Mouse (Mus musculus) kidney, postnatal 4 days (tissue): ENCODE measurements around the gene Tbc1d16.

Experiments used
- DNase-seq, 2 experiments: peaks; one replicate each; pipeline ENCODE4 v3.0.0; 2021; ENCODE audit warnings: mixed read lengths in 2 of 2

The Tbc1d16 gene

GRCm38 (mm10) chr11:119236354-119236753 is 8.1 kb upstream of the Tbc1d16 start:
- DNase-seq: no peak

- DNase-seq: peak; percentile 80 to 82
These were observed 7.3 kb upstream of the Tbc1d16 start for GRCm38 (mm10) chr11:119235596-119235995.

- DNase-seq: no peak
These were observed 6.5 kb upstream of the Tbc1d16 start for GRCm38 (mm10) chr11:119234770-119235169.

GRCm38 (mm10) chr11:119228846-119229626 is 737 bp upstream of the Tbc1d16 start:
- DNase-seq: peak; percentile 81 to 87

GRCm38 (mm10) chr11:119227591-119227990 is 708 bp downstream of the Tbc1d16 start:
- no peak for DNase-seq

- DNase-seq: no peak
These were observed 2.7 kb downstream of the Tbc1d16 start for GRCm38 (mm10) chr11:119225634-119226033.

GRCm38 (mm10) chr11:119224926-119225325 is 3.4 kb downstream of the Tbc1d16 start:
- no peak for DNase-seq

- peak; percentile 39 to 41 for DNase-seq
These were observed 5.0 kb downstream of the Tbc1d16 start for GRCm38 (mm10) chr11:119223124-119223890.

GRCm38 (mm10) chr11:119221812-119222510 is 6.3 kb downstream of the Tbc1d16 start:
- DNase-seq: no peak

- DNase-seq: peak; percentile 59 to 76
These were observed 8.4 kb downstream of the Tbc1d16 start for GRCm38 (mm10) chr11:119219816-119220465.

GRCm38 (mm10) chr11:119217861-119218260 is 10.4 kb downstream of the Tbc1d16 start:
- no peak for DNase-seq

GRCm38 (mm10) chr11:119215905-119216507 is 12.3 kb downstream of the Tbc1d16 start:
- peak; percentile 79 to 87 for DNase-seq

- DNase-seq: peak; percentile 71 to 79
These were observed 13.0 kb downstream of the Tbc1d16 start for GRCm38 (mm10) chr11:119215038-119215904.

- DNase-seq: peak in 1 of 2 experiments; percentile 59
These were observed 15.0 kb downstream of the Tbc1d16 start for GRCm38 (mm10) chr11:119213166-119213885.

GRCm38 (mm10) chr11:119211604-119212309 is 16.5 kb downstream of the Tbc1d16 start:
- DNase-seq: no peak

GRCm38 (mm10) chr11:119210321-119211100 is 17.8 kb downstream of the Tbc1d16 start:
- no peak for DNase-seq

GRCm38 (mm10) chr11:119209371-119210025 is 18.8 kb downstream of the Tbc1d16 start:
- peak; percentile 61 to 71 for DNase-seq

GRCm38 (mm10) chr11:119208870-119209370 is 19.4 kb downstream of the Tbc1d16 start:
- DNase-seq: no peak
